Mouse (Mus musculus) embryo, embryonic 9.5 days (tissue): Measurements from ENCODE around the gene Rpl28.

Experiments
- DNase-seq: peaks from one replicate; pipeline ENCODE4 v3.0.0-alpha.2; 2017; ENCODE audit errors: extremely low spot score

The Rpl28 gene

DNA sequence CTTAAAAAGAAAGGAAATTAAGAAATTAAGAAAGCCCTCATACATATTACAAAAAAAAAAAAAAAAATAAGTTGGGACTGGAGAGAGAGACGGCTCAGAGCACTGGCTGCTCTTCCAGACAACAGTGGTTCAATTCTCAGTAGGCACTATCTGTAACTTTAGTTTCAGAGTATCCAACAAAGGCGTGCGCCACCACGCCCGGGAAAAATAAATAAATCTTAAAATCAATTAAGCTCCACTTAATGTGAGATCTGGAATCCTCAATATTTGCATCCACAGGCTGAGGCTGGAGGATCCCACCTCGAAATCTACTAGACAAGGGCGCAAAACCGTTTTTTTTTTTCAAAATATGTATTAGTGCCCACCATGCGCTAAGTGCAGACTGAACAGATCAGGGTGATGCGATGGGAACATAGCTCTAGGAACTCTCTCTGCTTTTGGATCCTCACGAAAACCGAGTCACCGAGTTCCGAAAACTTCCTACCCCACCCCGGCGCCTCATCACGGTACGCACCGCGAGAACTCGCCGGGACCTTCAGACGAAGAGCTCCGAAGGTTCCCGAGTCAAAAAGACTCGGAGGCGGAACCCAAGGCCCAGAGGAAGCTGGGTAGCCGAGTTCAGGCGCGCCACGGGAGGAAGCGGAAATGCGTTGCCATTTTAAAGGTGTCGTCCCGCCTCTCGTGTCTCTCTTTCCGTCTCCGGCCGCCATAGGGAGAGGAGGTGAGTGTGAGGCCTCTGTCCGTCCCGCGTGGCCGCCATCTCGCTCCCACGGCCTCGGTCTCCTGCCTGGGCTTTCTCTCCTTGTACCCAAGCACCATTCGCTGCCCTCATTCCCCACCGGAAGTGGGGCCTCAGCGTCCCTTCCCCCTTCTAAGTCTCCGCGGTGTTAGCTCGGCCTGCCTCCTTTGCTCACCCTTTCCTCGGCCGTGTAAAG, at the start of gene Rpl28:
Gene Rpl28, plus strand, starts transcription at position 597 of the 935 bp plus-strand sequence.
- peak; percentile 94 for DNase-seq

GRCm38 (mm10) chr7:4743354-4743753, 49.3 kb upstream of the Rpl28 start:
- DNase-seq, result no peak

- DNase-seq, result no peak
Measured at GRCm38 (mm10) chr7:4744886-4745285, 47.8 kb upstream of the Rpl28 start.

DNA sequence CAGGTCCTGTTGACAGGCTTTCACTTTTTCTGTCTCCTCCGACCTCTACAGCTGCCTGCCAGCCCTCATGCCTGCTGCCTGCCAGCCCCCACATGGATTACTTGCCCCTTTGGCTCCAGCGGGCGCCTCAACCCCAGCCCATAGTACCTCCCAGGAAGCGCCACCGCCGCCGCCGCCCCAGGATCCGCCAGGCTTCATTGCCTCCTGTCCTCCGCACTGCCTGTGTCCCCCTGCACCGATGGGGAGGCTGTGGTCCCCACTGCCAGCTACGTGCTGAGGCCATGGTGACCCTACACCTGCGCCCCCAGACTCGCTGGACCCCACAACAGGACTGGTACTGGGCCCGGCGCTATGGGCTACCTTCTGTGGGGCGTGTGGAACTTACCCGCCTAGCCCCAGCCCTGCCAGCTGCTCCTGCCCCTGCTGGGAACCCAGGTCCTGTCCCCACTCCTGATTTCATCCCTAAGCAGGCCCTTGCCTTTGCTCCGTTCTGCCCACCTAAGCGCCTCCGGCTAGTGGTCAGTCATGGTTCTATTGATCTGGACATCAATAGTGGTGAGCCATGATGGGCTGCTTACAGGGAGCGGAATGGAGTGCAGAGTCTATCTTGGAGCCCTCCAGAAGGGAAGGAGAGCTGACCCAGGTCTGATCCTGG, 46.2 kb upstream of the Rpl28 start:
- no peak for DNase-seq

GRCm38 (mm10) chr7:4747156-4747899, 45.3 kb upstream of the Rpl28 start:
- DNase-seq, result no peak

- no peak for DNase-seq
Measured at GRCm38 (mm10) chr7:4748321-4748720, 44.4 kb upstream of the Rpl28 start.

DNA sequence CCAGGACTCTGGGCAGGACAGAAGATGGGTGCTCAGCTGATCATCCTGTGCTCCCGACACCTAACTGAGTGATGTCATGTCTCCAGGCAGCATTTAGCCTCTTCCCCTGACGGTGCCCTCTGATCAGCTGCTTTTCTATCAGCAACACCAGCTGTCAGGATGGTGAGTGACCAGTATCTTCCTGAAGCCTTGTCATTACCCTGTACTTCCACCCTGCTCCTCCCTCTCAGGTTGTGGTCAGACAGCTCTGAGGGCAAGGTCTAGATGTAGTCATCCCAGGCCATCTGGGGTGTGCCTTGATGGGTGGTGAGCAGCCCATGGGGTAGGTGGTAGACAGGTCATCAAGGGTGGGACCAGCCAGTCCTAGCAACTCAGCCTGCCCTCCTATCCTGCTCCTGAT, 43.5 kb upstream of the Rpl28 start:
- DNase-seq, result no peak

DNA sequence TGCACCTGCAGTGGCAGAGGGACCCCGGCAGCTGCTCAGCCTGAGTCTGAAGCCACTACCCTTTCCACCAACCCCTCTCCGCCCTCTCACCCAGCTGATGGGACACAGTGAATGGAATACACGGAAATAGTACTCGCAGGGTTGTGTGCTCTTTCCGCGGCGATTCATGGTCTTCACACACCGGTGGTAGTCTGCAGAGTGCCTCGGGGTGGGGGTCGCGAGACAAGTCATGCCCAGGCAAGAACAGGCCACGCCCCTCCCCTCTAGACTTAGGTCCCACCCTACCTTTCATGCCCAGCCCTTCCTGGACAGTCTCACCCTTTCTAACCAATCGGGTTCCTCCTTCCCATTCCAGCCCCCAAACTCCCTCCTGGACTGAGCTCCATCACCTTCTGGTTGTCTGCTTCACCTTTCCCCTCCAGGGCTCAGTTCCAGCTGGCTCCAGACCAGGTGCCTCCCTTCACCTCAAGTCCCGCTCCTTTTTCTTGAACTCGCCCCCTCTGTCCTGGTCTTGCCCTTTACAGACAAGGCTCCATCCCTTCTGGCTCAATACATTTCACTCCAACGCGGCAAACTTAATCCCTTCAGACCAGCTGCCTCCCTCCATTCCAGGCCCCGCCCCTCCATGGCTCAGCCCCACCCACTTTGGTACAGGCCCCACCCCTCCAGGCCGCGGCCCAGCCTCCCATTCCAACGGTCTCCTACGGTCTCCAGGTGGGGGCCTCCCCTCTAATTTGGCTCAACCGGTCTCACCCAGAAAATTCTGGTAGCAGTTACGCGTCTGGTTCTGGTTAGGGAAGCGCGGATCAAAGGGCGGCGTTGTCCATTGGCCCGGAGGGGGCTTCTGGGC, 40.5 kb upstream of the Rpl28 start:
- DNase-seq, result peak; percentile 80

DNA sequence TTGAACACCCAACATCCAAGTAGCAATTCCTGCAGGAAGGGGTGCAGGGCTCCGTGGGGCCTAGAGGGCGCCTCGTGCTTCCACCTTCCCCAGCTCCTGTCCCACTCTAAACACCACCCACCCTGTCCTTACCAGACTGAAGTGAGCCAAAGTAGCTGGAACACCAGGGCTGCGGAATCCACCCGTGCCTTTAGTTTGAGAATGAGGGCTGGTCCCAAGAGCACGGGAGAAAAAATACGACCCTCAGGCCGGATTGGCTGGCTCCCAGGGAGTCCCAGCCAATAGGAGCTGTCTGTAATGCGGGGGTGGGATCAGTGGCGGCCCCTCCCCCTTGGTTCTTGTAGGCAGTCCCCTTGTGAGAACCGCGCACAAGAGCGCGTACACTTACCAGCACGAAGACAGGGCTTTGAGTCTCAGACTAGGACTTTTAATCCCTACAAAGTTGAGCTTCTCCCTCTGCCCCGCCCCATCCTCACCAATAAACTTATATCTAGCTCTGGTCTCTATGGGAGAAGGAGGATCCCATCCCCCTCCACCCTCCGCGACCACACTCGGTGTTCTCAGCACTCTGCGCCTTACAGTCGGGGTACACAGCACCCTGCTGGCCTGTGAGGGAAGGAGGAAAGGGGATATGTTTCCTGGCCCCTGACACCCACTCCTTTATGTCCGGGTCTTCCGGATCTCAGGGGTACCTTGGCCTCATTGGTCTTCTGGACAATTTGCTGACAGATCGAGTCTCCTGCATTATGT, 39.7 kb upstream of the Rpl28 start, which contains the start of gene Cox6b2:
Gene Cox6b2, minus strand, starts transcription at position 274 of the 750 bp plus-strand sequence.
- DNase-seq, result peak; percentile 90

DNA sequence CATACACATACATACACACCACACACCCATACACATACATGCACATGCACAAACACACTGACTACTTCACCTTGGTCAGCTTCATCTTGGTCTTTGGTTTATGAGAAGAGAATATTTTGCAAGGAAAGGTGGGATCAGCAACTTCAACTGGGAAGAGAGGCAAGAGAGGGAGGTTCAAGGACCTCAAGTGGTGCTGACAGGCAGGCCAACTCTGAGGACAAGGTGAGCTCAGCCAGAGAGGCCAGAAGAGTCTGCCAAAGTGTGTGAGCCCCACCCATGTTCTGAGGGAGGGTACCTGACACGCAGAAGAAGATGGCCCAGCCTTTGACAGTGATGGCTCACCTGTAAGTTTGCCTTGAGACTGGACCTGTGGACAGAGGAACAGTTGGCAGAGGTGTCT, 33.0 kb upstream of the Rpl28 start:
- DNase-seq, result no peak

DNA sequence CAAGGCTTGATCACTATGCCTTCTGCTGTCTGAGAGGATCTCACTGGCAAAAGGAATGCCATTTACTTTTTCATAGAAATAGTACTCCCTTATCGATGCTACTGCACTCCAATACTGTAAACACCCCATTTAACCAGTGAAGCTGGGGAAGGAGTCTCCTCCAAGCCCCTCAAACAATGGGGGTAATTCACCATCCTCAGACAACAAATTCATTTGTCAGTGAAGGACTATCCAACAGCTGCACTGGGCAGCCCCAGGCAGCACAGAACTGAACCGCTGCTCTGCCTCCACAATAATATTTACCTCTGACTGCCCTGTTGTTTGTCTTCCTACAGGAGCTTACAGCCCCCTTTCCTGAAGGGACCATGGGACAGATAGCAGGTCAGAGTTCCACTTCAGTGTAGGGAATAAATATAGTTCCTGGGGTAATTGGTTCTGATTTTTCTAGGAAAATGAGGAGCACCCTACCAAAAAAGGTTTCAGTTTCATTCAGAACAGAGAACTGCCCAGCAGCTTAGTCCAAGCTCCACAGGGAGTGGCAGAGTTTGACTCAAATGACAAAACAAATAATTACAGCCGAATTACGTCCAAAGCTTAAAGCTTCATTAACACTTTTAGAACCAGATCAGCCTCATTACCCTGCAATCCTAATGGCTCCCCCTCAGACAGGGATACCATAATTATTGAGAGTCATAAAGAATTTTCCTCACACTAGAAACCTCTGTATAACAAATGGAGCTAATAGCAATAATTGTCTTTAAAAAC, 27.5 kb upstream of the Rpl28 start:
- DNase-seq, result no peak

DNA sequence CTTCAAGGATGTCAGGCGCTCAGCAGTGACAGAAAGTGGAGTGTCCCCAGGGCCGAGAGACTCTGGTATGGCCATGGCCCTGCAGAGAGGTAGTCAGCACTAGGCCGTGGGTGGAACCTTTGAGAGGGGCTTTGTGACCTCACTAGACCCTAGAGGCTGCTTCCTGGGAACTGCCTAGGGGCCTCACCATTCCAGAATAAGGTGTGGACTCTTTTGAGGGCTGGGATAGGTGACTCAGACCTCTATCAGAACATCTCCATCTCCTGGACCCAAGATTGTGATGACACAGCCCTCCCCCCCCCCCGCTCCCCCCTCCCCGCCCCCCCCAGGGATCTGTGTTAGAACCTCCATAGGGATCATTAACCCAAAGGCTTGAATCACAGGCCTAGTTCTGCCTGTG, 21.5 kb upstream of the Rpl28 start, which contains the start of gene Fam71e2:
Gene Fam71e2, minus strand, starts transcription at position 101 of the 400 bp plus-strand sequence.
- no peak for DNase-seq

DNA sequence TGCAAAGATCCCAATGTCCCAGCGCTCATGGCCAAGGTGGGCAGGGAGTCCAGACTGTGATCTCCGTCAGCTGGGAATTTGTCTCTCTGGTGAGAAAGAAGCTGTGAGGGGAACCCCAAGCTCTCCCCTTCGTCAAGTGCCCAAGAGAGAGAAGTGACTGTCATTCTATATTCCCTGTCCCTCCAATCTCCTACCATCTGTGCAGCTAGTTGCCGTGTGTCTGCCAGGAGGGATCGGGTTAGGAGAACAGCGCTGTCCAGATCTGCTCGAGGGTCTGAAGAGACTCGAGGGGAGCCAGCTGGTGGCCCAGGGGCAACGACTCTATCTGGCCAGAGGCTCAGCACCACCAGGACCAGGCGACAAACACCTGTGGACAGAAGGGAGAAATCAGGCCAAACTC, 16.5 kb upstream of the Rpl28 start:
- no peak for DNase-seq

DNA sequence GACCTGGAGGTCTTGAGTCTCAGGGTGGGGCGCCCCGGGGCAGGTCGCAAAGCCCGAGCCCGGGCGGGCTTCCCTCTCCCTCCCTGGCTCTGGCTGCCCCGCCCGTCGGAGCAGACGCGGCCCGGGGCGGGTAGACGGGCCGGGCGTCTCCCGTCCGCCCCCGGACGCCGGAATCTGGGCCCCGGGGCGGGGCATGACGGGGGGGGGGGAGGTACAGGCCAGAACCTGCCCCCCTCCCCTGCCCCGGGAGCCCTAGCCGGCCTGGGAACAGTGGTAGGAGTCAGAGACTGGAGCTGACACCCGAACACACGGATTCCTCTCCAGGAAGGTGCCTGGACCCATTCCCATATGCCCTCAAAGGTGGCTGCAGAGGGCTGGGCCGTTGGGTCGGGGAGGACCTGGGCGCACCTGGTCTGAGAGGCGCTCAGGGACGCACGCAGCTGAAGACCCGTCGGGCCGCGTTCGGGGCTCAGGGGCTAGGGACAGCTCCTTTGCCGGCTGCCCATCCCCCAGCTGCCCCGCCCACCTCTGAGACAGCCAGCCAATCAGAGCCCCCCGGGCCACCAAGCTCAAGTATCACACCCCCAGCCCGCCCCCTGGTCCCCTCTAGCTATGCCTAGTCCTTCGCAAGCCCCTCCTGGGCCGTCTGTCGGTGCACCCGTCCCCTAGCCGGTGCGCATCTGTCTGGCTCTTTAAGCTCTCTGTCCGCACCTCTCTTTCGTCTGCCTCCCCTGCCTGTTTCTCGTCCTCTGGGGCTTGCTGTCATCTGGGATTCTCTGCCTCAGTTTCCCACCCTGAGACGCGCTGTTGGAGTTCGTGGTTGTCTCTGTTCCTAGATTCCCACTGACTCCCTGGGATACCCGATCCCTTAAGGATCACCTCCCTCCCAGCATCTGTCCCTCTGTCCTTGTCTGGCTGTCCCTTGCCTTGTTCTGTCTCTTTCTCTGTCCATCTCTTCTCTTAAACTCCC, 15.5 kb upstream of the Rpl28 start:
- peak; percentile 86 for DNase-seq

- DNase-seq, result no peak
Measured at GRCm38 (mm10) chr7:4777851-4778637, 14.6 kb upstream of the Rpl28 start.

DNA sequence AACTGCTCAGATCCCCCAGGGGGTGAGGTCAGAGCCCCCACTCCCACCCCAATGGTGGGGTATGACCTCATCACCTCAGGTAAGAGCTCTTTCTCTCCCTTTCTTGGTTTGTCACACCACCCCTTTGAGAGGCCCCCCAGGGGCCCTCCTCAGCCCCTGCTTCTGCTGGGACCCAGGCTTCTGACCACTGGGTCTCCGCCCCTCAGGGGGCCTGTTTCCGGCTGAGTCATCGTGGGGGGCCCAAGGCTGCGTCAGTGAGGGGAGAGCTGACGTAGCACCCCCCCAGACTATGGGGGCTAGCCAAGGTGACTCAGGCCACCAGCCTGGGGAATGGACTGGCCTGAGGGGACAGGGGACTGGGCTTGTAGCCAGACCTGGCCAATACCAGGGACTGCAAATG, 12.8 kb upstream of the Rpl28 start:
- no peak for DNase-seq

GRCm38 (mm10) chr7:4782130-4782529, 10.5 kb upstream of the Rpl28 start:
- DNase-seq, result no peak

GRCm38 (mm10) chr7:4782759-4783158, 9.9 kb upstream of the Rpl28 start, which contains the start of the genes Il11 and Tmem190:
Gene Il11, minus strand, starts transcription at chr7:4782859.
Gene Tmem190, plus strand, starts transcription at chr7:4782937.
- DNase-seq, result no peak
